Mouse (Mus musculus) limb, embryonic 14.5 days (tissue): Measurements from ENCODE around the gene Olfr419. TPM values are rescaled to one million over a fixed set of nuclear protein-coding genes. Genes with fewer than 3 reads are reported as not detected.

ENCODE experiments used
- ATAC-seq: fragments of 200-750 bp; cut with Nextera tagmentation; 2 replicates; pipeline ENCODE4 v1.8.0; 2017; ENCODE audit warnings: low read depth, moderate number of reproducible peaks, moderate TSS enrichment; ENCODE audit not compliant: low FRiP score
- DNase-seq: peaks from one replicate; pipeline ENCODE4 v3.0.0-alpha.2; 2015; ENCODE audit warnings: low spot score
- H3K27ac ChIP-seq: fragments of 300-500 bp; sonication (generic); replicated peaks from 2 replicates; pipeline ENCODE4 v1.5.1; 2014; ENCODE audit warnings: low read depth, mild to moderate bottlenecking, low read length, moderate library complexity, mixed read lengths
- H3K27me3 ChIP-seq: fragments of 300-500 bp; sonication (generic); 2 replicates; pipeline ENCODE4 v1.6.1; 2014; ENCODE audit warnings: low read length, mixed read lengths; ENCODE audit not compliant: control insufficient read depth, insufficient read depth
- H3K36me3 ChIP-seq: fragments of 300-500 bp; sonication (generic); 2 replicates; pipeline ENCODE4 v1.6.1; 2014; ENCODE audit warnings: mild to moderate bottlenecking, low read length, moderate library complexity, mixed read lengths; ENCODE audit not compliant: control insufficient read depth, insufficient read depth
- H3K4me1 ChIP-seq: fragments of 300-500 bp; sonication (generic); 2 replicates; pipeline ENCODE4 v1.6.1; 2014; ENCODE audit warnings: antibody characterized with exemption, low read length, mixed read lengths; ENCODE audit not compliant: control insufficient read depth, insufficient read depth
- H3K4me2 ChIP-seq: fragments of 300-500 bp; sonication (generic); replicated peaks from 2 replicates; pipeline ENCODE4 v1.6.1; 2014; ENCODE audit warnings: low read depth, mild to moderate bottlenecking, low read length, moderate library complexity; ENCODE audit not compliant: severe bottlenecking
- H3K4me3 ChIP-seq: fragments of 300-500 bp; sonication (generic); replicated peaks from 2 replicates; pipeline ENCODE4 v1.5.1; 2014; ENCODE audit warnings: low read length
- H3K9ac ChIP-seq: fragments of 300-500 bp; sonication (generic); 2 replicates; pipeline ENCODE4 v1.6.1; 2014; ENCODE audit warnings: mild to moderate bottlenecking, low read depth, low read length, moderate library complexity; ENCODE audit not compliant: severe bottlenecking
- H3K9me3 ChIP-seq: fragments of 300-500 bp; sonication (generic); 2 replicates; pipeline ENCODE4 v1.6.1; 2016; ENCODE audit warnings: low read length; ENCODE audit not compliant: control insufficient read depth
- POLR2A ChIP-seq: fragments of 200-500 bp; IDR thresholded peaks from 2 replicates; pipeline ENCODE4 v1.8.0; 2012; ENCODE audit warnings: inconsistent platforms, mild to moderate bottlenecking, moderate library complexity, borderline replicate concordance; ENCODE audit not compliant: insufficient read depth, insufficient read length; ENCODE audit errors: extremely low read depth
- WGBS: fragments of 180-500 bp; shearing (Covaris S2); extraction: QIAGEN DNeasy Blood & Tissue Kit; methylation state at CpG from one replicate; pipeline ENCODE4 v1.1.7; 2014; 5-methylcytosine and 5-hydroxymethylcytosine counted together
- polyA plus RNA-seq, 2 experiments: library from polyadenylated mRNA; depleted of rRNA in 1 of 2; stranded (reverse) in 1 of 2; unstranded in 1 of 2; fragments of >200 nt; fragmentation: Nextera tagmentation in 1 of 2; extraction: Ambion mirVana in 1 of 2; gene quantifications; 2 replicates each; pipeline versions ENCODE4 v1.2.1 to v1.2.3; 2012 to 2014

Gene Olfr419
- polyA plus RNA-seq, 2 experiments, result not detected

GRCm38 (mm10) chr1:174246080-174246479 lies 5.8 kb downstream of the Olfr419 start:
- TF ChIP-seq POLR2A, result no peak
- no peak overlapping the region for H3K4me2 ChIP-seq

GRCm38 (mm10) chr1:174244621-174245020 lies 7.2 kb downstream of the Olfr419 start:
- no peak overlapping the region for H3K4me3 ChIP-seq
- 79% methylated on average over 2 of the region's 2 CpGs for WGBS
- DNase-seq (no peak), ATAC-seq (no peak)
- H3K4me1 ChIP-seq, result no peaks in the 10 kb centered on the region
- TF ChIP-seq POLR2A, result no peak
- no peak overlapping the region for H3K9ac ChIP-seq
- no peak overlapping the region for H3K4me2 ChIP-seq
- H3K9me3 ChIP-seq, result no peaks in the 10 kb centered on the region
- H3K27me3 ChIP-seq, result no peaks in the 10 kb centered on the region
- H3K27ac ChIP-seq, result no peak overlapping the region
- H3K36me3 ChIP-seq, result no peaks in the 10 kb centered on the region

More at GRCm38 (mm10) chr1:174246080-174246479, 5.8 kb downstream of the Olfr419 start:
- no peak overlapping the region for H3K27ac ChIP-seq
- H3K4me1 ChIP-seq, result no peaks in the 10 kb centered on the region
- H3K9me3 ChIP-seq, result no peaks in the 10 kb centered on the region
- H3K4me3 ChIP-seq, result no peak overlapping the region
- WGBS, result 83% methylated on average over 1 of the region's 1 CpGs
- ATAC-seq (no peak), DNase-seq (no peak)
- no peaks in the 10 kb centered on the region for H3K36me3 ChIP-seq
- no peaks in the 10 kb centered on the region for H3K27me3 ChIP-seq
- no peak overlapping the region for H3K9ac ChIP-seq

GRCm38 (mm10) chr1:174239916-174240315 lies 11.9 kb downstream of the Olfr419 start:
- no peaks in the 10 kb centered on the region for H3K36me3 ChIP-seq
- no peaks in the 10 kb centered on the region for H3K9me3 ChIP-seq
- no peak for ATAC-seq
- DNase-seq, result no peak
- no peak overlapping the region for H3K4me2 ChIP-seq
- H3K4me1 ChIP-seq, result no peaks in the 10 kb centered on the region
- no peak for TF ChIP-seq POLR2A
- H3K9ac ChIP-seq, result no peak overlapping the region
- H3K27ac ChIP-seq, result no peak overlapping the region
- H3K27me3 ChIP-seq, result no peaks in the 10 kb centered on the region
- WGBS, result 79% methylated on average over 4 of the region's 4 CpGs
- no peak overlapping the region for H3K4me3 ChIP-seq

- Histone ChIP-seq H3K9ac (no peak overlapping the region), H3K36me3 (no peaks in the 10 kb centered on the region), H3K27me3 (no peaks in the 10 kb centered on the region), H3K4me2 (no peak overlapping the region), H3K9me3 (no peaks in the 10 kb centered on the region), H3K4me1 (no peaks in the 10 kb centered on the region), H3K4me3 (no peak overlapping the region), H3K27ac (no peak overlapping the region)
- no peak for ATAC-seq
- TF ChIP-seq POLR2A, result no peak
- WGBS, result 91% methylated on average over 7 of the region's 8 CpGs
- DNase-seq, result no peak
Observed at GRCm38 (mm10) chr1:174216528-174217204, 35.2 kb downstream of the Olfr419 start.

GRCm38 (mm10) chr1:174215270-174216038 lies 36.4 kb downstream of the Olfr419 start:
- Histone ChIP-seq H3K27me3 (no peaks in the 10 kb centered on the region), H3K4me1 (no peaks in the 10 kb centered on the region), H3K9ac (no peak overlapping the region), H3K4me3 (no peak overlapping the region), H3K4me2 (no peak overlapping the region), H3K36me3 (no peaks in the 10 kb centered on the region), H3K9me3 (no peaks in the 10 kb centered on the region), H3K27ac (no peak overlapping the region)
- no peak for DNase-seq
- no peak for TF ChIP-seq POLR2A
- WGBS, result 67% methylated on average over 8 of the region's 8 CpGs
- ATAC-seq, result no peak
